Mouse (Mus musculus): Measurements from ENCODE around the gene Mdm1. TPM values are rescaled to one million over a fixed set of nuclear protein-coding genes. Genes with fewer than 3 reads are reported as not detected.
"Not testable (repeated sequence)": the region's sequence is repeated elsewhere in the genome, so short reads cannot be mapped to it uniquely, and the experiment has no call there.

Mdm1 gene
- polyA plus RNA-seq, 1 experiment, result not detected

GRCm38 (mm10) chr10:118172876-118173275, 31.3 kb downstream of the Mdm1 start:
- H3K4me1 ChIP-seq (ENCODE audit: control insufficient read depth, insufficient read depth, low read length), result no peaks in the 10 kb centered on the region
- WGBS, result 93% methylated on average over 3 of the region's 3 CpGs
- TF ChIP-seq POLR2A (IDR thresholded peaks at IDR 0.05; ENCODE audit: insufficient read depth, low read depth, low read length), result no peak
- no peak for TF ChIP-seq CTCF (IDR thresholded peaks at IDR 0.05; ENCODE audit: insufficient read depth, low read depth, low read length)
- no peak overlapping the region for H3K27ac ChIP-seq (ENCODE audit: insufficient read depth, low read depth, low read length)
- no peak overlapping the region for H3K4me3 ChIP-seq (ENCODE audit: insufficient read depth, low read depth, low read length)

DNA sequence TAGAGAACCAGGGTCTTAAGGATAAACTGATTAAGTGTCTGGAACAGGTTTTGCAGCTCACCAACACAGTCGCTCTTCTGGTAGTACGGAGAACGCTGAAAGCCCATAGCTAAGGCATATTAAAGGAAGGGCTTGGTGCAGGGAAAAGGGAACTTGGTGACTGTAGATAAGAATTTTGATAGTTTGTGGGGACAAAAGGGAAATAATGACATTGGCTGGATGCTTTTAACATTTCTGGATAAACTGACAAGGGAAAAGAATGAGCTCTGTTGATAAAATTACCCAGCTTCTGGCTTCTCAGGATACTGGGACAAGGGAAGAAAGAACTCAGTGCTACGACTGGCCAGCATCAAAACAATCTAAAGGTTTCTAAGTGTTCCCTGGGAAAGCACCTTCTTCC, 33.9 kb downstream of the Mdm1 start:
- H3K4me1 ChIP-seq (ENCODE audit: control insufficient read depth, insufficient read depth, low read length); H3K27ac ChIP-seq (ENCODE audit: insufficient read depth, low read depth, low read length); H3K4me3 ChIP-seq (ENCODE audit: insufficient read depth, low read depth, low read length): not testable (repeated sequence)
- WGBS, result 91% methylated on average over 4 of the region's 4 CpGs

DNA sequence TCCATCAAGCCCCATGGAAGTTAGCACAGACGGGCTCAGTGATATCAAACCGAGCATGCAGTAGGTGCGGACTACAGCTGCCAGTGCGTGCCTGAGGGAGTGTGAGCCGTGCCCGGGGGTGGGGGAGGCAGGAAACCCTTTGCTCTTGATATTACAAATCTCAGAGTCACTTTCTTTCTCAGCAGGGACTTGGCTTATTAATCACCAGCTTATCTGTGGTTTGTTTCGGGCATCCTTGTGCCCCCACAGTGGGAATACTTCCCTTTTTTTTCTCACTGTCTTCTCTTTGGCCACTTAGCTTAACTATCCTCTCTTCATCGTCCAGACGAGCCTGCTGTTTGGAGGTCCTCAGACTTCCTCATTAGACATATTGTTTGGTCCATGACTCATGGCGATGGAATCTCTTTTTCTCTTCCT, 37.1 kb downstream of the Mdm1 start:
- Histone ChIP-seq H3K4me1 (ENCODE audit: control insufficient read depth, insufficient read depth, low read length) (no peaks in the 10 kb centered on the region), H3K4me3 (ENCODE audit: insufficient read depth, low read depth, low read length) (no peak overlapping the region), H3K27ac (ENCODE audit: insufficient read depth, low read depth, low read length) (no peak overlapping the region)
- TF ChIP-seq POLR2A (IDR thresholded peaks at IDR 0.05; ENCODE audit: insufficient read depth, low read depth, low read length) (no peak), CTCF (IDR thresholded peaks at IDR 0.05; ENCODE audit: insufficient read depth, low read depth, low read length) (no peak)
- WGBS, result 84% methylated on average over 10 of the region's 10 CpGs

GRCm38 (mm10) chr10:118179265-118179664, 37.7 kb downstream of the Mdm1 start:
- H3K27ac ChIP-seq (ENCODE audit: insufficient read depth, low read depth, low read length), result no peak overlapping the region
- H3K4me1 ChIP-seq (ENCODE audit: control insufficient read depth, insufficient read depth, low read length), result no peaks in the 10 kb centered on the region
- WGBS, result 90% methylated on average over 11 of the region's 11 CpGs
- H3K4me3 ChIP-seq (ENCODE audit: insufficient read depth, low read depth, low read length), result no peak overlapping the region
- TF ChIP-seq POLR2A (IDR thresholded peaks at IDR 0.05; ENCODE audit: insufficient read depth, low read depth, low read length), result no peak
- TF ChIP-seq CTCF (IDR thresholded peaks at IDR 0.05; ENCODE audit: insufficient read depth, low read depth, low read length), result no peak

DNA sequence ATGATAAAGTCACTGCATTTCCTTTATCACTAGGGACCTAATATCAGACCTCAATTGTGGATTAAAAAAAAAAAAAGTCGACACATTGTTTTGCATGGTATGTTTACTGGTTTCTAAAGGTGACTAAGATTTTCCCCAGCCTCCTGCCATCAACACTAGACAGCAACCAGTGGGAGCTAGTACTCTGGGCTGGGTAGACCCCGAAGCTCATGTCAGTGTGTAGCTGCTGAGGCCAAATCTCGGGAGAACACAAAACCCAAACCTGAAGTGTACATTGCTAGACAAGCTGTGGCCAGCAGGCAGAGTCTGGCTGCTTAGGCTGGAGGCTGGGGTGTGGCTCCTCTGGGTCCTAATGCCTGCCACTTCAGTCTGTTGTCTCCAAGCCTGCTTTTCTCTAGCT, 53.5 kb downstream of the Mdm1 start:
- 28% methylated on average over 3 of the region's 3 CpGs for WGBS
- not testable (repeated sequence) for H3K4me1 ChIP-seq (ENCODE audit: control insufficient read depth, insufficient read depth, low read length); H3K4me3 ChIP-seq (ENCODE audit: insufficient read depth, low read depth, low read length); H3K27ac ChIP-seq (ENCODE audit: insufficient read depth, low read depth, low read length)

DNA sequence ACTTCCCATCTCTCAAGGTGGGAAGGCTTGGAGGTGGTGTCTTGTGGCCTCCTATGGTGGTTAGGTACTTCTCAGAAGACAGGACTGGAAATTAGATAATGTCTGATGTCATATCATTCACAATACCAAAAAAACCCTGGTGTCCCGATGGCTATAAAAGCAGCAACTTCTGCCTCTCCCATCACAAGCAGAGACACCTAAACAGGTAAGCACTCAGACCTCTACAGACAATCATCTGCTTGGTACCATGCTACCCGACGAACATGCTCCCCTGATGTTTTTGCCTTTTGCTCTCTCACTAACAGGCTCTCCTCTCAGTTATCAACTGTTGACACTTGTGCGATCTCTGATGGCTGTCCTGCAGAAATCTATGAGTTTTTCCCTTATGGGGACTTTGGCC, 63.0 kb downstream of the Mdm1 start, which contains the start of gene Il22:
Il22 (plus strand) TSS at position 301 of the 400 bp plus-strand sequence.
- Histone ChIP-seq H3K4me1 (ENCODE audit: control insufficient read depth, insufficient read depth, low read length) (no peaks in the 10 kb centered on the region), H3K27ac (ENCODE audit: insufficient read depth, low read depth, low read length) (no peak within 1 kb of the TSS), H3K4me3 (ENCODE audit: insufficient read depth, low read depth, low read length) (no peak within 1 kb of the TSS)
- WGBS, result 94% methylated on average over 4 of the region's 4 CpGs
- TF ChIP-seq POLR2A (IDR thresholded peaks at IDR 0.05; ENCODE audit: insufficient read depth, low read depth, low read length), result no peak
- no peak for TF ChIP-seq CTCF (IDR thresholded peaks at IDR 0.05; ENCODE audit: insufficient read depth, low read depth, low read length)

- WGBS, result 88% methylated on average over 2 of the region's 4 CpGs
- not testable (repeated sequence) for H3K4me3 ChIP-seq (ENCODE audit: insufficient read depth, low read depth, low read length); H3K27ac ChIP-seq (ENCODE audit: insufficient read depth, low read depth, low read length); H3K4me1 ChIP-seq (ENCODE audit: control insufficient read depth, insufficient read depth, low read length)
These were observed 74.2 kb downstream of the Mdm1 start for GRCm38 (mm10) chr10:118215719-118216393.

Other genes starting within 250 kb of the Mdm1 start
- not detected in 2 replicates for gene Il22, start 63.1 kb downstream of the Mdm1 start, polyA plus RNA-seq (2012; ENCODE audit: insufficient read depth, insufficient read length, low replicate concordance, missing spikeins)
- gene Gm32717, start 99.0 kb downstream of the Mdm1 start, polyA plus RNA-seq (2012; ENCODE audit: insufficient read depth, insufficient read length, low replicate concordance, missing spikeins), result not detected in 2 replicates
- gene Gm32802, start 116.9 kb downstream of the Mdm1 start, polyA plus RNA-seq (2012; ENCODE audit: insufficient read depth, insufficient read length, low replicate concordance, missing spikeins), result not detected in 2 replicates
- not detected in 2 replicates for gene Iltifb, start 153.2 kb downstream of the Mdm1 start, polyA plus RNA-seq (2012; ENCODE audit: insufficient read depth, insufficient read length, low replicate concordance, missing spikeins)
- gene Gm9040, start 185.2 kb downstream of the Mdm1 start, polyA plus RNA-seq (2012; ENCODE audit: insufficient read depth, insufficient read length, low replicate concordance, missing spikeins), result not detected in 2 replicates
- gene Gm9044, start 190.6 kb downstream of the Mdm1 start, polyA plus RNA-seq (2012; ENCODE audit: insufficient read depth, insufficient read length, low replicate concordance, missing spikeins), result not detected in 2 replicates
- not detected in 2 replicates for gene Gm9045, start 196.0 kb downstream of the Mdm1 start, polyA plus RNA-seq (2012; ENCODE audit: insufficient read depth, insufficient read length, low replicate concordance, missing spikeins)
- gene Gm9046, start 201.4 kb downstream of the Mdm1 start, polyA plus RNA-seq (2012; ENCODE audit: insufficient read depth, insufficient read length, low replicate concordance, missing spikeins), result not detected in 2 replicates
- gene Gm9048, start 206.9 kb downstream of the Mdm1 start, polyA plus RNA-seq (2012; ENCODE audit: insufficient read depth, insufficient read length, low replicate concordance, missing spikeins), result not detected in 2 replicates
- not detected in 2 replicates for gene Gm9049, start 212.3 kb downstream of the Mdm1 start, polyA plus RNA-seq (2012; ENCODE audit: insufficient read depth, insufficient read length, low replicate concordance, missing spikeins)